Mouse (Mus musculus): ENCODE data around the gene Csnk1e. TPM values are rescaled to one million over a fixed set of nuclear protein-coding genes. Genes with fewer than 3 reads are reported as not detected.

The Csnk1e gene
- total and polyA plus RNA-seq, 3 experiments = 10.4 to 46.7 (median 16.8) TPM

- H3K79me2 ChIP-seq (replicated peaks; ENCODE audit: control insufficient read depth, extremely low read depth, insufficient read depth, poor library complexity, severe bottlenecking) = peaks cover 13% of the 10 kb centered on the region
- H3K9ac ChIP-seq (ENCODE audit: insufficient read depth, low read depth) = no peak overlapping the region
- dilution Hi-C loops (cut with MboI; ENCODE audit: extremely low pct_ligation_motif_present, extremely low pct_unique_long_range_greater_than_20kb, low sequenced_read_pairs) (no loop called here), in situ Hi-C loops (cut with MboI; ENCODE audit: low pct_ligation_motif_present, low pct_unique_long_range_greater_than_20kb, low sequenced_read_pairs) (no loop called here)
- no peaks in the 10 kb centered on the region for H3K27me3 ChIP-seq (replicated peaks)
- TF ChIP-seq JUND (conservative IDR thresholded peaks at IDR 0.05; ENCODE audit: low read depth, low read length) (no peak), RAD21 (IDR thresholded peaks at IDR 0.05; ENCODE audit: low read depth, low read length) (no peak), SIN3A (IDR thresholded peaks at IDR 0.05; ENCODE audit: low read length) (no peak), POLR2AphosphoS2 (IDR thresholded peaks at IDR 0.05; ENCODE audit: low read depth, low read length) (no peak), CTCF (conservative IDR thresholded peaks at IDR 0.05 in 1 of 2, IDR thresholded peaks at IDR 0.05 in 1 of 2; ENCODE audit: low read depth in 2 of 2, low read length in 2 of 2) (no peak), KAT2A (IDR thresholded peaks at IDR 0.05; ENCODE audit: insufficient replicate concordance, low read length) (no peak), ETS1 (conservative IDR thresholded peaks at IDR 0.05; ENCODE audit: low read depth, low read length) (no peak), HCFC1 (IDR thresholded peaks at IDR 0.05; ENCODE audit: low read depth, low read length) (no peak), ZKSCAN1 (IDR thresholded peaks at IDR 0.05; ENCODE audit: borderline replicate concordance, low read depth, low read length) (no peak), IRF4 (IDR thresholded peaks at IDR 0.05; ENCODE audit: low read depth, low read length) (no peak), ZC3H11A (IDR thresholded peaks at IDR 0.05; ENCODE audit: low read depth, low read length) (no peak), MAFK (IDR thresholded peaks at IDR 0.05; ENCODE audit: insufficient replicate concordance, low read length) (no peak), MAX (IDR thresholded peaks at IDR 0.05; ENCODE audit: low read length) (no peak), ELF1 (IDR thresholded peaks at IDR 0.05; ENCODE audit: low read depth, low read length) (no peak), GABPA (IDR thresholded peaks at IDR 0.05; ENCODE audit: insufficient replicate concordance, low read depth, low read length) (no peak), ZMIZ1 (IDR thresholded peaks at IDR 0.05; ENCODE audit: low read depth, low read length) (no peak), MAZ (IDR thresholded peaks at IDR 0.05; ENCODE audit: low read depth, low read length) (no peak)
- H3K36me3 ChIP-seq (replicated peaks in 1 of 2; ENCODE audit: control insufficient read depth in 1 of 2, insufficient read depth in 1 of 2, low read length in 1 of 2) = peaks cover 8 to 86% of the 10 kb centered on the region in 2 experiments
- H3K9me3 ChIP-seq (replicated peaks; ENCODE audit: low read length) = no peaks in the 10 kb centered on the region
- H3K4me3 ChIP-seq (replicated peaks in 1 of 3; ENCODE audit: low read depth in 2 of 3, low read length in 2 of 3, poor library complexity in 1 of 3) = no peak overlapping the region
- DNase-seq (ENCODE audit: extremely low read depth) = no peak
- no peak overlapping the region for H3K27ac ChIP-seq (ENCODE audit: insufficient read depth, low read depth)
- no peak overlapping the region for H3K4me2 ChIP-seq (ENCODE audit: insufficient read depth, low read depth, poor library complexity, severe bottlenecking)
- peaks cover 18 to 56% of the 10 kb centered on the region in 2 experiments for H3K4me1 ChIP-seq (ENCODE audit: control insufficient read depth in 1 of 2, insufficient read depth in 2 of 2)
Measured at GRCm38 (mm10) chr15:79392527-79392926, 62.8 kb downstream of the Csnk1e start.

- Histone ChIP-seq H3K4me2 (ENCODE audit: insufficient read depth, low read depth, poor library complexity, severe bottlenecking) (no peak overlapping the region), H3K9ac (ENCODE audit: insufficient read depth, low read depth) (no peak overlapping the region), H3K4me1 (ENCODE audit: control insufficient read depth in 1 of 2, insufficient read depth in 2 of 2) (peaks cover 13 to 48% of the 10 kb centered on the region in 2 experiments)
Measured at GRCm38 (mm10) chr15:79391447-79392093, 63.8 kb downstream of the Csnk1e start.

More at GRCm38 (mm10) chr15:79391447-79392093, 63.8 kb downstream of the Csnk1e start:
- H3K27me3 ChIP-seq (replicated peaks) = no peaks in the 10 kb centered on the region
- no peak overlapping the region for H3K27ac ChIP-seq (ENCODE audit: insufficient read depth, low read depth)
- in situ Hi-C loops (cut with MboI; ENCODE audit: low pct_ligation_motif_present, low pct_unique_long_range_greater_than_20kb, low sequenced_read_pairs) (no loop called here), dilution Hi-C loops (cut with MboI; ENCODE audit: extremely low pct_ligation_motif_present, extremely low pct_unique_long_range_greater_than_20kb, low sequenced_read_pairs) (no loop called here)
- TF ChIP-seq E2F4 (IDR thresholded peaks at IDR 0.05; ENCODE audit: insufficient replicate concordance, low read depth, low read length) (no peak), PAX5 (IDR thresholded peaks at IDR 0.05; ENCODE audit: low read length) (no peak), USF1 (IDR thresholded peaks at IDR 0.05; ENCODE audit: low read depth, low read length) (no peak), ZMIZ1 (IDR thresholded peaks at IDR 0.05; ENCODE audit: low read depth, low read length) (no peak), SMC3 (IDR thresholded peaks at IDR 0.05; ENCODE audit: low read depth, low read length) (no peak), CHD1 (IDR thresholded peaks at IDR 0.05; ENCODE audit: low read depth, low read length) (no peak), MAFK (IDR thresholded peaks at IDR 0.05; ENCODE audit: insufficient replicate concordance, low read length) (no peak), MAX (IDR thresholded peaks at IDR 0.05; ENCODE audit: low read length) (no peak), USF2 (conservative IDR thresholded peaks at IDR 0.05; ENCODE audit: low read depth, low read length) (no peak), EP300 (IDR thresholded peaks at IDR 0.05; ENCODE audit: low read length) (no peak), GABPA (IDR thresholded peaks at IDR 0.05; ENCODE audit: insufficient replicate concordance, low read depth, low read length) (no peak), ZKSCAN1 (IDR thresholded peaks at IDR 0.05; ENCODE audit: borderline replicate concordance, low read depth, low read length) (no peak), NELFE (IDR thresholded peaks at IDR 0.05; ENCODE audit: low read depth, low read length) (no peak), ZC3H11A (IDR thresholded peaks at IDR 0.05; ENCODE audit: low read depth, low read length) (no peak), SIN3A (IDR thresholded peaks at IDR 0.05; ENCODE audit: low read length) (no peak)
- peaks cover 13% of the 10 kb centered on the region for H3K79me2 ChIP-seq (replicated peaks; ENCODE audit: control insufficient read depth, extremely low read depth, insufficient read depth, poor library complexity, severe bottlenecking)
- no peak overlapping the region for H3K4me3 ChIP-seq (replicated peaks in 1 of 3; ENCODE audit: low read depth in 2 of 3, low read length in 2 of 3, poor library complexity in 1 of 3)
- DNase-seq (ENCODE audit: extremely low read depth) = no peak
- H3K36me3 ChIP-seq (replicated peaks in 1 of 2; ENCODE audit: control insufficient read depth in 1 of 2, insufficient read depth in 1 of 2, low read length in 1 of 2) = peaks cover 6 to 90% of the 10 kb centered on the region in 2 experiments
- H3K9me3 ChIP-seq (replicated peaks; ENCODE audit: low read length) = no peaks in the 10 kb centered on the region
